Mouse (Mus musculus): Measurements from ENCODE around the gene Acot7. TPM values are rescaled to one million over a fixed set of nuclear protein-coding genes. Genes with fewer than 3 reads are reported as not detected.

Acot7 gene
- total RNA-seq, 2 experiments from 2014 or later, result 37.3 to 39.3 TPM

- intact Hi-C loops (cut with DNase I), result loop anchor here (10.0 kb wide), 1 partner anchor 302 kb away; the partner anchor contains the start of gene Thap3
- DNase-seq, result peak; percentile 84 to 88
These were observed 109.0 kb downstream of the Acot7 start for GRCm38 (mm10) chr4:152286887-152287286.

- intact Hi-C loops (cut with DNase I), result loop anchor here (10.0 kb wide), 1 partner anchor 303 kb away; the partner anchor contains the start of gene Thap3
- no peak for DNase-seq
These were observed 109.6 kb downstream of the Acot7 start for GRCm38 (mm10) chr4:152287317-152288120.

- intact Hi-C loops (cut with DNase I), result loop anchor here (10.0 kb wide), 1 partner anchor 304 kb away; the partner anchor contains the start of gene Thap3
- no peak for DNase-seq
These were observed 110.5 kb downstream of the Acot7 start for GRCm38 (mm10) chr4:152288398-152288945.

GRCm38 (mm10) chr4:152290385-152290784, 112.5 kb downstream of the Acot7 start:
- intact Hi-C loops (cut with DNase I), result no loop called here
- no peak for DNase-seq

- intact Hi-C loops (cut with DNase I), result no loop called here
- no peak for DNase-seq
These were observed 113.1 kb downstream of the Acot7 start for GRCm38 (mm10) chr4:152290991-152291390.

GRCm38 (mm10) chr4:152291562-152291961, 113.6 kb downstream of the Acot7 start, which contains the start of gene Hes3:
Hes3 (minus strand) TSS chr4:152291662.
- intact Hi-C loops (cut with DNase I), result no loop called here

GRCm38 (mm10) chr4:152292102-152292765, 114.3 kb downstream of the Acot7 start:
- intact Hi-C loops (cut with DNase I), result no loop called here
- no peak for DNase-seq

More at GRCm38 (mm10) chr4:152291562-152291961, 113.6 kb downstream of the Acot7 start, which contains the start of gene Hes3:
- no peak for DNase-seq

GRCm38 (mm10) chr4:152294188-152294929, 116.4 kb downstream of the Acot7 start:
- intact Hi-C loops (cut with DNase I), result no loop called here
- DNase-seq, result no peak

GRCm38 (mm10) chr4:152295916-152296315, 118.0 kb downstream of the Acot7 start:
- DNase-seq, result no peak
- intact Hi-C loops (cut with DNase I), result no loop called here

- DNase-seq, result no peak
- intact Hi-C loops (cut with DNase I), result no loop called here
These were observed 118.4 kb downstream of the Acot7 start for GRCm38 (mm10) chr4:152296371-152296770.

- intact Hi-C loops (cut with DNase I), result no loop called here
- DNase-seq, result peak; percentile 100
These were observed 119.2 kb downstream of the Acot7 start, which contains the start of gene Icmt for GRCm38 (mm10) chr4:152296874-152297861. Icmt (plus strand) TSS chr4:152297227.

- no peak for DNase-seq
- intact Hi-C loops (cut with DNase I), result no loop called here
These were observed 120.9 kb downstream of the Acot7 start for GRCm38 (mm10) chr4:152298836-152299235.

GRCm38 (mm10) chr4:152300375-152300774, 122.4 kb downstream of the Acot7 start:
- intact Hi-C loops (cut with DNase I), result no loop called here
- DNase-seq, result no peak

GRCm38 (mm10) chr4:152302012-152302411, 124.1 kb downstream of the Acot7 start:
- DNase-seq, result no peak
- intact Hi-C loops (cut with DNase I), result no loop called here

GRCm38 (mm10) chr4:152303172-152303571, 125.2 kb downstream of the Acot7 start:
- DNase-seq, result no peak
- intact Hi-C loops (cut with DNase I), result no loop called here

GRCm38 (mm10) chr4:152304685-152305084, 126.8 kb downstream of the Acot7 start:
- intact Hi-C loops (cut with DNase I), result no loop called here
- no peak for DNase-seq

- intact Hi-C loops (cut with DNase I), result no loop called here
- DNase-seq, result no peak
These were observed 128.1 kb downstream of the Acot7 start for GRCm38 (mm10) chr4:152305991-152306390.

GRCm38 (mm10) chr4:152307542-152307941, 129.6 kb downstream of the Acot7 start:
- intact Hi-C loops (cut with DNase I), result no loop called here
- no peak for DNase-seq

- DNase-seq, result no peak
- intact Hi-C loops (cut with DNase I), result no loop called here
These were observed 134.3 kb downstream of the Acot7 start for GRCm38 (mm10) chr4:152312186-152312585.
